Mouse (Mus musculus): ENCODE results near the gene Rtn4r. TPM values are rescaled to one million over a fixed set of nuclear protein-coding genes. Genes with fewer than 3 reads are reported as not detected.

Gene Rtn4r
- polyA plus RNA-seq, 1 experiment from 2014 or later, result 3.6 TPM

- H3K4me1 ChIP-seq, result peaks cover 31% of the 10 kb centered on the region
- H3K4me3 ChIP-seq (replicated peaks), result no peak overlapping the region
- no peak overlapping the region for H3K27ac ChIP-seq
- no peaks in the 10 kb centered on the region for H3K9me3 ChIP-seq (replicated peaks)
- no peak overlapping the region for H3K4me2 ChIP-seq
- WGBS, result 73% methylated on average over 3 of the region's 3 CpGs
- no peak for ATAC-seq (replicated peaks; ENCODE audit: low FRiP score)
- H3K9ac ChIP-seq, result no peak overlapping the region
- peaks cover 65% of the 10 kb centered on the region for H3K27me3 ChIP-seq
- no peaks in the 10 kb centered on the region for H3K36me3 ChIP-seq
Measured at GRCm38 (mm10) chr16:18126211-18126610, 1.2 kb upstream of the Rtn4r start.

GRCm38 (mm10) chr16:18127871-18128563 lies 575 bp downstream of the Rtn4r start:
- peak; percentile 44 for ATAC-seq (replicated peaks; ENCODE audit: low FRiP score)
- Histone ChIP-seq H3K36me3 (no peaks in the 10 kb centered on the region), H3K27me3 (peaks cover 62% of the 10 kb centered on the region), H3K4me3 (replicated peaks) (peak overlapping the region; percentile 74), H3K27ac (no peak overlapping the region), H3K4me1 (peaks cover 31% of the 10 kb centered on the region), H3K4me2 (peak overlapping the region; percentile 100), H3K9me3 (replicated peaks) (no peaks in the 10 kb centered on the region), H3K9ac (peak overlapping the region; percentile 56)
- WGBS, result 1% methylated on average over 52 of the region's 52 CpGs

- Histone ChIP-seq H3K9ac (no peak overlapping the region), H3K27ac (no peak overlapping the region), H3K9me3 (replicated peaks) (no peaks in the 10 kb centered on the region), H3K27me3 (peaks cover 60% of the 10 kb centered on the region), H3K4me2 (peak overlapping the region; percentile 100), H3K4me3 (replicated peaks) (peak overlapping the region; percentile 74), H3K4me1 (peaks cover 31% of the 10 kb centered on the region), H3K36me3 (no peaks in the 10 kb centered on the region)
- 61% methylated on average over 6 of the region's 6 CpGs for whole genome bisulfite sequencing
- ATAC-seq (replicated peaks; ENCODE audit: low FRiP score), result no peak
Measured at GRCm38 (mm10) chr16:18128564-18128935, 1.1 kb downstream of the Rtn4r start.

- H3K36me3 ChIP-seq, result no peaks in the 10 kb centered on the region
- no peak overlapping the region for H3K9ac ChIP-seq
- no peak overlapping the region for H3K4me2 ChIP-seq
- no peak for ATAC-seq (replicated peaks; ENCODE audit: low FRiP score)
- H3K27ac ChIP-seq, result no peak overlapping the region
- H3K27me3 ChIP-seq, result peaks cover 60% of the 10 kb centered on the region
- no peak overlapping the region for H3K4me3 ChIP-seq (replicated peaks)
- WGBS, result 61% methylated on average over 5 of the region's 5 CpGs
- peaks cover 31% of the 10 kb centered on the region for H3K4me1 ChIP-seq
- no peaks in the 10 kb centered on the region for H3K9me3 ChIP-seq (replicated peaks)
Measured at GRCm38 (mm10) chr16:18129413-18129812, 2.0 kb downstream of the Rtn4r start.

- H3K9me3 ChIP-seq (replicated peaks), result no peaks in the 10 kb centered on the region
- H3K4me3 ChIP-seq (replicated peaks), result no peak overlapping the region
- no peak overlapping the region for H3K9ac ChIP-seq
- WGBS, result 50% methylated on average over 4 of the region's 4 CpGs
- no peak overlapping the region for H3K27ac ChIP-seq
- peaks cover 38% of the 10 kb centered on the region for H3K4me1 ChIP-seq
- peaks cover 54% of the 10 kb centered on the region for H3K27me3 ChIP-seq
- no peak for ATAC-seq (replicated peaks; ENCODE audit: low FRiP score)
- H3K4me2 ChIP-seq, result no peak overlapping the region
- H3K36me3 ChIP-seq, result no peaks in the 10 kb centered on the region
Measured at GRCm38 (mm10) chr16:18130288-18130687, 2.8 kb downstream of the Rtn4r start.

GRCm38 (mm10) chr16:18130705-18131104 lies 3.3 kb downstream of the Rtn4r start:
- H3K9me3 ChIP-seq (replicated peaks), result no peaks in the 10 kb centered on the region
- no peak overlapping the region for H3K27ac ChIP-seq
- H3K4me2 ChIP-seq, result no peak overlapping the region
- H3K9ac ChIP-seq, result no peak overlapping the region
- no peak overlapping the region for H3K4me3 ChIP-seq (replicated peaks)
- peaks cover 42% of the 10 kb centered on the region for H3K4me1 ChIP-seq
- peaks cover 50% of the 10 kb centered on the region for H3K27me3 ChIP-seq
- ATAC-seq (replicated peaks; ENCODE audit: low FRiP score), result no peak
- H3K36me3 ChIP-seq, result no peaks in the 10 kb centered on the region

- no peak overlapping the region for H3K4me2 ChIP-seq
- no peak for ATAC-seq (replicated peaks; ENCODE audit: low FRiP score)
- no peaks in the 10 kb centered on the region for H3K9me3 ChIP-seq (replicated peaks)
- H3K4me3 ChIP-seq (replicated peaks), result no peak overlapping the region
- peaks cover 46% of the 10 kb centered on the region for H3K4me1 ChIP-seq
- H3K27me3 ChIP-seq, result peaks cover 43% of the 10 kb centered on the region
- no peaks in the 10 kb centered on the region for H3K36me3 ChIP-seq
- 87% methylated on average over 11 of the region's 11 CpGs for WGBS
- H3K9ac ChIP-seq, result no peak overlapping the region
- H3K27ac ChIP-seq, result no peak overlapping the region
Measured at GRCm38 (mm10) chr16:18131245-18131939, 4.0 kb downstream of the Rtn4r start.

GRCm38 (mm10) chr16:18132026-18132425 lies 4.6 kb downstream of the Rtn4r start:
- no peaks in the 10 kb centered on the region for H3K36me3 ChIP-seq
- ATAC-seq (replicated peaks; ENCODE audit: low FRiP score), result no peak
- H3K9ac ChIP-seq, result no peak overlapping the region
- no peak overlapping the region for H3K4me2 ChIP-seq
- H3K27ac ChIP-seq, result no peak overlapping the region
- H3K27me3 ChIP-seq, result peaks cover 36% of the 10 kb centered on the region
- no peak overlapping the region for H3K4me3 ChIP-seq (replicated peaks)
- no peaks in the 10 kb centered on the region for H3K9me3 ChIP-seq (replicated peaks)
- H3K4me1 ChIP-seq, result peaks cover 43% of the 10 kb centered on the region
- WGBS, result 83% methylated on average over 1 of the region's 1 CpGs

- H3K4me2 ChIP-seq, result no peak overlapping the region
- no peak for ATAC-seq (replicated peaks; ENCODE audit: low FRiP score)
- H3K9me3 ChIP-seq (replicated peaks), result no peaks in the 10 kb centered on the region
- no peak overlapping the region for H3K27ac ChIP-seq
- no peak overlapping the region for H3K9ac ChIP-seq
- 89% methylated on average over 3 of the region's 3 CpGs for WGBS
- H3K4me1 ChIP-seq, result peaks cover 39% of the 10 kb centered on the region
- no peaks in the 10 kb centered on the region for H3K36me3 ChIP-seq
- no peak overlapping the region for H3K4me3 ChIP-seq (replicated peaks)
- peaks cover 31% of the 10 kb centered on the region for H3K27me3 ChIP-seq
Measured at GRCm38 (mm10) chr16:18132575-18132974, 5.1 kb downstream of the Rtn4r start.

GRCm38 (mm10) chr16:18133133-18133920 lies 5.9 kb downstream of the Rtn4r start:
- no peak for ATAC-seq (replicated peaks; ENCODE audit: low FRiP score)
- no peak overlapping the region for H3K4me2 ChIP-seq
- no peak overlapping the region for H3K4me3 ChIP-seq (replicated peaks)
- no peak overlapping the region for H3K27ac ChIP-seq
- peaks cover 31% of the 10 kb centered on the region for H3K4me1 ChIP-seq
- H3K27me3 ChIP-seq, result peaks cover 23% of the 10 kb centered on the region
- no peaks in the 10 kb centered on the region for H3K9me3 ChIP-seq (replicated peaks)
- H3K36me3 ChIP-seq, result no peaks in the 10 kb centered on the region
- WGBS, result 85% methylated on average over 5 of the region's 5 CpGs
- no peak overlapping the region for H3K9ac ChIP-seq

- peaks cover 10% of the 10 kb centered on the region for H3K27me3 ChIP-seq
- 76% methylated on average over 5 of the region's 5 CpGs for WGBS
- H3K9me3 ChIP-seq (replicated peaks), result no peaks in the 10 kb centered on the region
- no peak overlapping the region for H3K27ac ChIP-seq
- no peak overlapping the region for H3K4me3 ChIP-seq (replicated peaks)
- no peak overlapping the region for H3K9ac ChIP-seq
- peaks cover 21% of the 10 kb centered on the region for H3K4me1 ChIP-seq
- H3K36me3 ChIP-seq, result no peaks in the 10 kb centered on the region
- no peak for ATAC-seq (replicated peaks; ENCODE audit: low FRiP score)
- no peak overlapping the region for H3K4me2 ChIP-seq
Measured at GRCm38 (mm10) chr16:18135196-18135595, 7.8 kb downstream of the Rtn4r start.

GRCm38 (mm10) chr16:18136015-18136414 lies 8.6 kb downstream of the Rtn4r start:
- Histone ChIP-seq H3K4me2 (no peak overlapping the region), H3K9me3 (replicated peaks) (no peaks in the 10 kb centered on the region), H3K27me3 (peaks cover 7% of the 10 kb centered on the region), H3K27ac (0 out of 2 replicates have a peak overlapping the region, but pooled peaks have one; percentile 10), H3K36me3 (no peaks in the 10 kb centered on the region), H3K4me3 (replicated peaks) (no peak overlapping the region), H3K9ac (no peak overlapping the region), H3K4me1 (peaks cover 15% of the 10 kb centered on the region)
- 33% methylated on average over 7 of the region's 7 CpGs for WGBS
- peak; percentile 91 for ATAC-seq (replicated peaks; ENCODE audit: low FRiP score)

All from kidney, embryonic 15.5 days (tissue).